Mouse (Mus musculus): ENCODE data around the gene Csrp2. TPM values are rescaled to one million over a fixed set of nuclear protein-coding genes. Genes with fewer than 3 reads are reported as not detected.

Csrp2 gene
- polyA plus RNA-seq, 1 experiment from 2014 or later: 218 TPM

DNA sequence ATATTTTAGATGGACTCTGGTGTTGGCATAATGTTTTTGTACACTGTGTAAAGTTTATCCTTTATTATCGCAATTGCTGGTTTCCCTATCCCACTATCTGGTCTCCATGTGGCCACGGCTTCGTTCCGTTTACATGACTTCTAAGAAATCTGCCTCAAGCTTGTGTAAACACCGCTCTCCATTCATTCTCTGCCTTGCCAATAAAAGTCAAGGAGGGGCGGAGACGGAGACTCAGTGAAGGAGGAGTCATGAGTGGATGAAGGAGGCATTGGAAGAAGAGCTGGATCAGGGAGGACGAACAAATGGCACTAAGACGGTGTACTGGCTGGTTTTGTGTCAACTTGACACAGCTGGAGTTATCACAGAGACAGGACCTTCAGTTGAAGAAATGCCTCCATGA lies 52.4 kb downstream of the Csrp2 start:
- DNase-seq (ENCODE audit: low spot score): no peak
- Histone ChIP-seq H3K9me3 (replicated peaks; ENCODE audit: control insufficient read depth, low read length) (no peaks in the 10 kb centered on the region), H3K27ac (ENCODE audit: low read depth, low read length) (no peak overlapping the region), H3K9ac (ENCODE audit: low read length) (no peak overlapping the region), H3K4me2 (ENCODE audit: low read length) (no peak overlapping the region), H3K36me3 (ENCODE audit: control insufficient read depth, insufficient read depth, low read length) (peaks cover 46% of the 10 kb centered on the region), H3K27me3 (replicated peaks; ENCODE audit: control insufficient read depth, insufficient read depth, low read length) (no peaks in the 10 kb centered on the region), H3K4me1 (ENCODE audit: control insufficient read depth, insufficient read depth, low read length) (no peaks in the 10 kb centered on the region), H3K4me3 (ENCODE audit: low read depth, low read length) (no peak overlapping the region)
- 93% methylated on average over 9 of the region's 9 CpGs for WGBS
- ATAC-seq: no peak

DNA sequence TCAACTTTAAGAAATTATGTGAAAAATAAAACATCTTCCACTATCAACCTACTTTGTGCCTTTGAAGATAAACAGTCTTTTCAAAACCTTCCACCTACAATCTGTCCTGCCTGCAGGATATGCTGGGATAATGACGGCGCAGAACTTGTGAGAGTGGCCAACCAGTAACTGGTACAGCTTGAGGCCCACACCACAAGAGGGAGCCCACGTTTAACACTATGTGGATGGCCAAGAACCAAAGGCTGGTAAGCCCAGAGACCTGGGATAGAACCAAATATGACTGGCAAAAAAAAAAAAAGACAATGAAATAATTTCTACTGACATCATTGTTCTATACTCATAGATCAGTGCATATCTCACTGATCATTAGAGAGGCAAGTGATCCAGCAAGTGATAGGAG lies 54.9 kb downstream of the Csrp2 start:
- Histone ChIP-seq H3K27me3 (replicated peaks; ENCODE audit: control insufficient read depth, insufficient read depth, low read length) (no peaks in the 10 kb centered on the region), H3K4me3 (ENCODE audit: low read depth, low read length) (no peak overlapping the region), H3K36me3 (ENCODE audit: control insufficient read depth, insufficient read depth, low read length) (peaks cover 49% of the 10 kb centered on the region), H3K9me3 (replicated peaks; ENCODE audit: control insufficient read depth, low read length) (no peaks in the 10 kb centered on the region), H3K4me2 (ENCODE audit: low read length) (no peak overlapping the region), H3K27ac (ENCODE audit: low read depth, low read length) (no peak overlapping the region), H3K9ac (ENCODE audit: low read length) (no peak overlapping the region), H3K4me1 (ENCODE audit: control insufficient read depth, insufficient read depth, low read length) (no peaks in the 10 kb centered on the region)
- DNase-seq (ENCODE audit: low spot score): peak; percentile 74
- peak; percentile 49; the same call in 1 of the 2 replicates for ATAC-seq
- WGBS: 55% methylated on average over 3 of the region's 3 CpGs

DNA sequence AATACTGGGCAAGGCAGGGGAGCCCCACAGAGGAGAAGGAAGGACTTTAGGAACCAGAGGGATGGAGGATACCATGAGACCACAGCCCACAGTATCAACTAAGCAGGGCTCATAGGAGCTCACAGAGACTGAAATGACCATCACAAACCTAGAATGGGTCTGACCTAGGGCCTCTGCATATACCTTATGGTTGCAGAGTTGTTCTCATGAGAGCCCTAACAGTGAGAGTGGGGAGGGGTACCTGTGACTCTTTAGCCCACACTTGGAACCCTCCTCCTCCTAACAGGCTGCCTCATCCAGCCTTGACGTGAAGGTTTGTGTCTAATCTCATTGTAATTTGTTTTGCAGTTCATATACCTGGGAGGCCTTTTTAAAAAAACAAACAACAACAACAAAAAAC lies 55.3 kb downstream of the Csrp2 start:
- Histone ChIP-seq H3K4me2 (ENCODE audit: low read length) (no peak overlapping the region), H3K4me3 (ENCODE audit: low read depth, low read length) (no peak overlapping the region), H3K9ac (ENCODE audit: low read length) (no peak overlapping the region), H3K36me3 (ENCODE audit: control insufficient read depth, insufficient read depth, low read length) (peaks cover 49% of the 10 kb centered on the region), H3K9me3 (replicated peaks; ENCODE audit: control insufficient read depth, low read length) (no peaks in the 10 kb centered on the region), H3K4me1 (ENCODE audit: control insufficient read depth, insufficient read depth, low read length) (no peaks in the 10 kb centered on the region), H3K27me3 (replicated peaks; ENCODE audit: control insufficient read depth, insufficient read depth, low read length) (no peaks in the 10 kb centered on the region), H3K27ac (ENCODE audit: low read depth, low read length) (no peak overlapping the region)
- no peak for DNase-seq (ENCODE audit: low spot score)
- peak; percentile 19; the same call in 1 of the 2 replicates for ATAC-seq
- WGBS: 92% methylated on average over 1 of the region's 1 CpGs

DNA sequence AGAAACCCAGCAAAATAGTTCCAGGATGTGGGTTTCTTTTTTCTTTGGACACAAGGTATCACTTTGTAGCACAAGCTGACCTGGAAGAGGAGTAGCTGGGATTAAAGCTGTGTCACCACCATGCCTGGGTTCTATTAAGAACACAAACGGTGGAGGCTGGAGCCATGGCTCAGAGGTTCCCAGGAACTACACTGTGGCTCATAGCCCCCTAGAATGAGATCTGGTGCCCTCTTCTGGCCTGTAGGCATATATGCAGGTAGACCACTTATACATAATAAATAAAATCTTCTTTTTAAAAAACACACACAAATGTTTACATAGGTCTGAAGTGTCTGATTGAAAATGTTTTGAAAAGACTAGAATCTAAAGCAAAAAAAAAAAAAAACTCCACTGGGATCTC lies 56.5 kb downstream of the Csrp2 start:
- H3K27ac ChIP-seq (ENCODE audit: low read depth, low read length): no peak overlapping the region
- H3K36me3 ChIP-seq (ENCODE audit: control insufficient read depth, insufficient read depth, low read length): peaks cover 48% of the 10 kb centered on the region
- no peaks in the 10 kb centered on the region for H3K27me3 ChIP-seq (replicated peaks; ENCODE audit: control insufficient read depth, insufficient read depth, low read length)
- H3K4me3 ChIP-seq (ENCODE audit: low read depth, low read length): no peak overlapping the region
- no peak overlapping the region for H3K9ac ChIP-seq (ENCODE audit: low read length)
- ATAC-seq (peak; percentile 72), DNase-seq (ENCODE audit: low spot score) (peak; percentile 81)
- 8% methylated on average over 1 of the region's 1 CpGs for WGBS
- no peak overlapping the region for H3K4me2 ChIP-seq (ENCODE audit: low read length)
- no peaks in the 10 kb centered on the region for H3K9me3 ChIP-seq (replicated peaks; ENCODE audit: control insufficient read depth, low read length)
- no peaks in the 10 kb centered on the region for H3K4me1 ChIP-seq (ENCODE audit: control insufficient read depth, insufficient read depth, low read length)

DNA sequence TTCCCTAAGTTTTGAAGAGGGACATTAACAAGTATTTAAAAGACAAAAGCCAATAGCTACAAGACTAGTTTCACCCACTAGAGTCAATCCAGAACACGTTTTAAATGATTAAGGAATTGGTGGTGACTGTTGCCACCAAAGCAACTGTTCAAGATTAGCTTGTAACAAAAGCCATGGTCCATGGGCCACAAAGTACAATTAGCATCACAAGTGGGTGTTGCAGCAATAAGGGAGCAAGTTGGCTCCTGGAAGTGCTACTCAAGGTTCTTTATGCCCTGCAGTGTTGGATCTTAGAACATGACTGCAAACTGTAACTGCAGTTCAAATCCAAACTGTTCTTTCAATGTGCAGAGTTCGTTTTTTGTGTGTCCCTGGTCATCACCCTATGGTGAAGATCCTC lies 57.8 kb downstream of the Csrp2 start:
- ATAC-seq: no peak
- WGBS: 49% methylated on average over 2 of the region's 2 CpGs
- H3K36me3 ChIP-seq (ENCODE audit: control insufficient read depth, insufficient read depth, low read length): peaks cover 42% of the 10 kb centered on the region

DNA sequence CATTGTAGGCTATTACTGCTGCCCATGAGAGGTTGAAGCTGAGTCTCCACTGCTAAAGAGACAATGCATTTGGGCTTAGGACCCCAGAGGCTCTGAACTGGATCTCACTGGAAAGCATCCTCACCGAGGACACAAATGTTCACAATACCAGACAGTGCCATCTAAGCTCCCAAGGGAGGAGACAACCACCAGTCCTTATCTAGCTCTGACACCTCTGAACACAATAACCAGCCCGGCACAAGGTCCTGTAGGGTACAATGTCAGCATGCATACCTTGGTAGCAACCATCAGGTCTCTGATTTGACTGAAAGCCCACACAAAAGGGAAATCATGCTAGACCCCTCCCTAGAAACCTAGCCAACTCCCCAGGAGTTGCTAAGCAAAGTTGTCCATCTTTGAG lies 59.8 kb downstream of the Csrp2 start:
- Histone ChIP-seq H3K36me3 (ENCODE audit: control insufficient read depth, insufficient read depth, low read length) (peaks cover 34% of the 10 kb centered on the region), H3K27ac (ENCODE audit: low read depth, low read length) (no peak overlapping the region), H3K9me3 (replicated peaks; ENCODE audit: control insufficient read depth, low read length) (no peaks in the 10 kb centered on the region), H3K9ac (ENCODE audit: low read length) (no peak overlapping the region), H3K4me1 (ENCODE audit: control insufficient read depth, insufficient read depth, low read length) (no peaks in the 10 kb centered on the region), H3K27me3 (replicated peaks; ENCODE audit: control insufficient read depth, insufficient read depth, low read length) (no peaks in the 10 kb centered on the region), H3K4me2 (ENCODE audit: low read length) (no peak overlapping the region), H3K4me3 (ENCODE audit: low read depth, low read length) (no peak overlapping the region)
- ATAC-seq (no peak), DNase-seq (ENCODE audit: low spot score) (no peak)
- WGBS: 94% methylated on average over 2 of the region's 2 CpGs

More for the DNA sequence above, 57.8 kb downstream of the Csrp2 start:
- no peak overlapping the region for H3K4me3 ChIP-seq (ENCODE audit: low read depth, low read length)
- DNase-seq (ENCODE audit: low spot score): no peak
- no peak overlapping the region for H3K9ac ChIP-seq (ENCODE audit: low read length)
- no peaks in the 10 kb centered on the region for H3K9me3 ChIP-seq (replicated peaks; ENCODE audit: control insufficient read depth, low read length)
- H3K27me3 ChIP-seq (replicated peaks; ENCODE audit: control insufficient read depth, insufficient read depth, low read length): no peaks in the 10 kb centered on the region
- H3K4me2 ChIP-seq (ENCODE audit: low read length): no peak overlapping the region
- H3K27ac ChIP-seq (ENCODE audit: low read depth, low read length): no peak overlapping the region
- no peaks in the 10 kb centered on the region for H3K4me1 ChIP-seq (ENCODE audit: control insufficient read depth, insufficient read depth, low read length)

DNA sequence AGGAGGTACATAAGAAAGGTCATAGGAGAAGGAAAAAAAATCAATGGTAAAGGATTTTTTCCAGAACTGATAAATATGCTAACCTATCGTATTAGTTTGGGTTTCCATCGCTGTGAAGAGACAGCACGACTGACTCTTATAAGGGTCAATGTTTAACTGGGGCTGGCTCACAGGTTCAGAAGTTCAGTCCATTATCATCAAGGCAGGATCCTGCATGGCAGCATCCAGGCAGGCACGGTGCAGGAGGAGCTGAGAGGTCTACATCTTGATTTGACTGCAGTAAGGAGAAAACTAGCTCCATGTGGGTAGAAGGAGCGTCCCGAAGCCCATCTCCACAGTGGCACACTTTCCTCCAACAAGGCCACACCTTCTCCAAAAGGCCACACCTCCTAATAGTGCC lies 60.9 kb downstream of the Csrp2 start:
- Histone ChIP-seq H3K4me3 (ENCODE audit: low read depth, low read length) (no peak overlapping the region), H3K4me2 (ENCODE audit: low read length) (no peak overlapping the region), H3K27me3 (replicated peaks; ENCODE audit: control insufficient read depth, insufficient read depth, low read length) (no peaks in the 10 kb centered on the region), H3K9ac (ENCODE audit: low read length) (no peak overlapping the region), H3K9me3 (replicated peaks; ENCODE audit: control insufficient read depth, low read length) (no peaks in the 10 kb centered on the region), H3K4me1 (ENCODE audit: control insufficient read depth, insufficient read depth, low read length) (no peaks in the 10 kb centered on the region), H3K36me3 (ENCODE audit: control insufficient read depth, insufficient read depth, low read length) (peaks cover 27% of the 10 kb centered on the region), H3K27ac (ENCODE audit: low read depth, low read length) (no peak overlapping the region)
- ATAC-seq (no peak), DNase-seq (ENCODE audit: low spot score) (no peak)
- WGBS: 98% methylated on average over 6 of the region's 6 CpGs

DNA sequence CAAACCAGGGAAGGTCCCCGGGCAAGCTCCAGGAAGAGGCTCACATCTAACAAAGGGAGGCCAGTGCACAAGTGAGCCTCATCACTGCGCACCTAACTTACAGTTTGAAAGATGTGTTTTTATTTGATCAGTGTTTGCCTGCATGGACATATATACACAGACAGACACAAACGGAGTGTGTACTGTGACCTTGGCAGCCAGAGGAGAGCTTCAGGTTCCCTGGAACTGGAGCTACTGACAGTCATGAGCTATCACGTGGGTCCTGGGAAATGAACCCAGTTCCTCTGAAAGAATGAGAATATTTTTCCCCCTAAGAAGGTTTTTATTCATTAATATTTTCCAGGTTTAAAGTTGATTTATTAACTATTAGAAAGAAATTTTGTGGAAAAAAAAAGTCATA lies 63.2 kb downstream of the Csrp2 start:
- H3K9ac ChIP-seq (ENCODE audit: low read length): no peak overlapping the region
- H3K4me2 ChIP-seq (ENCODE audit: low read length): no peak overlapping the region
- ATAC-seq: no peak
- no peak for DNase-seq (ENCODE audit: low spot score)
- H3K36me3 ChIP-seq (ENCODE audit: control insufficient read depth, insufficient read depth, low read length): peaks cover 18% of the 10 kb centered on the region
- no peak overlapping the region for H3K4me3 ChIP-seq (ENCODE audit: low read depth, low read length)
- 89% methylated on average over 4 of the region's 4 CpGs for WGBS
- no peak overlapping the region for H3K27ac ChIP-seq (ENCODE audit: low read depth, low read length)
- no peaks in the 10 kb centered on the region for H3K27me3 ChIP-seq (replicated peaks; ENCODE audit: control insufficient read depth, insufficient read depth, low read length)
- H3K9me3 ChIP-seq (replicated peaks; ENCODE audit: control insufficient read depth, low read length): no peaks in the 10 kb centered on the region
- H3K4me1 ChIP-seq (ENCODE audit: control insufficient read depth, insufficient read depth, low read length): no peaks in the 10 kb centered on the region

DNA sequence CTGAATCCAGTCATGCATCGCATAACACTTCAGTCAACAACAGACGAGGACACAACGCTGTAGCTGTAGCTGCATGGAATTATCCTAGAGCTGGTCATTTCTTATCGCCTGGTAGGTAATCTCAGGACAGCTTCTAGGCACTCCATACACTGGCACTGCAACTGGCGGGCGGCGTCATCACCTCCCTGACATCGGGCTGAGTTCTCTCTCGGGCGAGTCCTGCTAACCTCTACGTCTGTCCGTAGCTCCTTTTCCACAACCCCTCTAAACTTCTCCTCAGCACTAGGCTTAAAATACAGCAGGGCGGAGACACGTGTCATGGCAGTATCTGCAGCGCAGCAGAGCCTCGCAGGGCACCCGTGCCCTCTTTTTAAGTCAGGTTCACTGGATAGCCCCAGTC lies 67.1 kb downstream of the Csrp2 start:
- Histone ChIP-seq H3K27ac (ENCODE audit: low read depth, low read length) (no peak overlapping the region), H3K36me3 (ENCODE audit: control insufficient read depth, insufficient read depth, low read length) (no peaks in the 10 kb centered on the region), H3K4me1 (ENCODE audit: control insufficient read depth, insufficient read depth, low read length) (peaks cover under 1% of the 10 kb centered on the region; the same call in 1 of the 2 replicates), H3K4me2 (ENCODE audit: low read length) (no peak overlapping the region), H3K9me3 (replicated peaks; ENCODE audit: control insufficient read depth, low read length) (no peaks in the 10 kb centered on the region), H3K4me3 (ENCODE audit: low read depth, low read length) (no peak overlapping the region), H3K27me3 (replicated peaks; ENCODE audit: control insufficient read depth, insufficient read depth, low read length) (no peaks in the 10 kb centered on the region), H3K9ac (ENCODE audit: low read length) (no peak overlapping the region)
- ATAC-seq (no peak), DNase-seq (ENCODE audit: low spot score) (no peak)
- WGBS: 95% methylated on average over 17 of the region's 17 CpGs

All from forebrain, embryonic 14.5 days (tissue).